Comparison of ENCODE assay signal across 13 mouse cellular contexts in genomic region chr11:115476630-115477029, GRCm38 (mm10). TPM values are rescaled to one million over a fixed set of nuclear protein-coding genes. Genes with fewer than 3 reads are reported as not detected.
DNase-seq lines count a peak whose midpoint lies in the region; ATAC-seq and TF ChIP-seq lines count a peak whose summit lies in the region.
"Not testable (repeated sequence)": the region's sequence is repeated elsewhere in the genome, so short reads cannot be mapped to it uniquely, and the experiment has no call there.
"Had no signal": no experiment of that assay in that cellular context is flagged by ENCODE, and none has a peak within 500 bp of the region (broad histone marks: within the 10 kb centered on the region; RNA-seq: fewer than 3 reads in every experiment).

No protein-coding gene starts in this region.

- TF ChIP-seq CTCF in forebrain, postnatal 0 days (IDR thresholded peaks at IDR 0.05; ENCODE audit: low read depth), result not testable (repeated sequence)

- not testable (repeated sequence) for DNase-seq in forebrain, postnatal 0 days; liver, embryonic 11.5 days (ENCODE audit: low spot score)

- 81% methylated on average over 4 of the region's 4 CpGs for WGBS in embryonic facial prominence, embryonic 12.5 days
- WGBS in forebrain, postnatal 0 days, result 79% methylated on average over 4 of the region's 4 CpGs
- WGBS in hindbrain, embryonic 12.5 days, result 85% methylated on average over 4 of the region's 4 CpGs
- WGBS in kidney, embryonic 15.5 days, result 89% methylated on average over 4 of the region's 4 CpGs
- WGBS in liver, embryonic 11.5 days, result 77% methylated on average over 4 of the region's 4 CpGs
- WGBS in macrophage (ENCODE audit: missing documents), result 81% methylated on average over 4 of the region's 4 CpGs
- 86% methylated on average over 4 of the region's 4 CpGs for WGBS in neural tube, embryonic 12.5 days

- peaks cover 48% of the 10 kb centered on the region for H3K79me2 ChIP-seq in macrophage (ENCODE audit: inconsistent target)

- not testable (repeated sequence) for H3K27ac ChIP-seq in embryonic facial prominence, embryonic 12.5 days; forebrain, postnatal 0 days (ENCODE audit: low read depth, low read length); hindbrain, embryonic 12.5 days; kidney, embryonic 15.5 days; liver, embryonic 11.5 days (ENCODE audit: low read depth, low read length); neural tube, embryonic 12.5 days
- peak overlapping the region; percentile 88 for H3K27ac ChIP-seq in macrophage

- H3K4me1 ChIP-seq in embryonic facial prominence, embryonic 12.5 days, result peaks cover 31% of the 10 kb centered on the region
- peaks cover 20% of the 10 kb centered on the region for H3K4me1 ChIP-seq in forebrain, postnatal 0 days (ENCODE audit: insufficient read depth)
- H3K4me1 ChIP-seq in hindbrain, embryonic 12.5 days, result peaks cover 29% of the 10 kb centered on the region
- H3K4me1 ChIP-seq in kidney, embryonic 15.5 days, result peaks cover 50% of the 10 kb centered on the region
- H3K4me1 ChIP-seq in liver, embryonic 11.5 days (replicated peaks; ENCODE audit: control insufficient read depth, insufficient read depth, low read length), result peaks cover 15% of the 10 kb centered on the region
- peaks cover 24% of the 10 kb centered on the region for H3K4me1 ChIP-seq in neural tube, embryonic 12.5 days

- H3K9ac ChIP-seq in embryonic facial prominence, embryonic 12.5 days, result 0 out of 2 replicates have a peak overlapping the region, but pooled peaks have one; percentile 73
- peak overlapping the region; percentile 77; the same call in 1 of the 2 replicates for H3K9ac ChIP-seq in forebrain, postnatal 0 days
- not testable (repeated sequence) for H3K9ac ChIP-seq in hindbrain, embryonic 12.5 days; kidney, embryonic 15.5 days; neural tube, embryonic 12.5 days
- 0 out of 2 replicates have a peak overlapping the region, but pooled peaks have one; percentile 12 for H3K9ac ChIP-seq in liver, embryonic 11.5 days (ENCODE audit: low read depth, low read length)

- ATAC-seq in embryonic facial prominence, embryonic 12.5 days (ENCODE audit: insufficient number of reproducible peaks, insufficient read depth, low FRiP score, low TSS enrichment); forebrain, postnatal 0 days; hindbrain, embryonic 12.5 days (ENCODE audit: low FRiP score); kidney, embryonic 15.5 days (replicated peaks; ENCODE audit: low FRiP score); liver, embryonic 11.5 days (replicated peaks; ENCODE audit: low FRiP score); neural tube, embryonic 12.5 days (ENCODE audit: low FRiP score, low read depth): not testable (repeated sequence)

- H3K36me3 ChIP-seq in embryonic facial prominence, embryonic 12.5 days; forebrain, postnatal 0 days (ENCODE audit: insufficient read depth); hindbrain, embryonic 12.5 days; kidney, embryonic 15.5 days; liver, embryonic 11.5 days (ENCODE audit: control insufficient read depth, insufficient read depth, low read length); neural tube, embryonic 12.5 days: not testable (repeated sequence)
- H3K36me3 ChIP-seq in macrophage (ENCODE audit: inconsistent target), result peaks cover 14% of the 10 kb centered on the region; the same call in 1 of the 2 replicates

- peak overlapping the region; percentile 92 for H3K4me2 ChIP-seq in embryonic facial prominence, embryonic 12.5 days (replicated peaks)
- peak overlapping the region; percentile 91 for H3K4me2 ChIP-seq in forebrain, postnatal 0 days (ENCODE audit: low read depth)
- peak overlapping the region; percentile 93 for H3K4me2 ChIP-seq in hindbrain, embryonic 12.5 days (replicated peaks)
- peak overlapping the region; percentile 93 for H3K4me2 ChIP-seq in kidney, embryonic 15.5 days
- H3K4me2 ChIP-seq in liver, embryonic 11.5 days, result peak overlapping the region; percentile 75
- H3K4me2 ChIP-seq in neural tube, embryonic 12.5 days (replicated peaks), result peak overlapping the region; percentile 98

- H3K4me3 ChIP-seq in embryonic facial prominence, embryonic 12.5 days, result peak overlapping the region; percentile 85
- not testable (repeated sequence) for H3K4me3 ChIP-seq in forebrain, postnatal 0 days (ENCODE audit: low read depth, low read length); hindbrain, embryonic 12.5 days; neural tube, embryonic 12.5 days
- H3K4me3 ChIP-seq in kidney, embryonic 15.5 days (replicated peaks), result peak overlapping the region; percentile 92
- H3K4me3 ChIP-seq in liver, embryonic 11.5 days (ENCODE audit: low read depth, low read length), result peak overlapping the region; percentile 88
- H3K4me3 ChIP-seq in macrophage (ENCODE audit: inconsistent target), result peak overlapping the region; percentile 89

- not testable (repeated sequence) for H3K9me3 ChIP-seq in embryonic facial prominence, embryonic 12.5 days; forebrain, postnatal 0 days (ENCODE audit: low read length); hindbrain, embryonic 12.5 days (replicated peaks); kidney, embryonic 15.5 days (replicated peaks); liver, embryonic 11.5 days (ENCODE audit: control insufficient read depth, low read length); neural tube, embryonic 12.5 days

- not testable (repeated sequence) for H3K27me3 ChIP-seq in embryonic facial prominence, embryonic 12.5 days; forebrain, postnatal 0 days (ENCODE audit: insufficient read depth, low read length); hindbrain, embryonic 12.5 days; kidney, embryonic 15.5 days; liver, embryonic 11.5 days (replicated peaks; ENCODE audit: control insufficient read depth, insufficient read depth, low read length); neural tube, embryonic 12.5 days (replicated peaks)

RNA-seq across cellular contexts. Expression of gene Armc7, which starts 1.2 kb away (rescaled TPM):
- 10.3 and 10.7 TPM in 2 replicates for polyA plus RNA-seq in embryonic facial prominence, embryonic 12.5 days (2016; fragmentation: Nextera tagmentation; extraction: Ambion mirVana)
- total RNA-seq in forebrain, postnatal 0 days (2014; rRNA removed), result 11.2 and 14.2 TPM in 2 replicates
- polyA plus RNA-seq in forebrain, postnatal 0 days (2015; fragmentation: Nextera tagmentation; extraction: Ambion mirVana), result 8.5 and 11.2 TPM in 2 replicates
- polyA plus RNA-seq in hindbrain, embryonic 12.5 days (2016; fragmentation: Nextera tagmentation; extraction: Ambion mirVana), result 10.2 and 15.2 TPM in 2 replicates
- 8.6 and 9.1 TPM in 2 replicates for polyA plus RNA-seq in kidney, embryonic 15.5 days (2015; fragmentation: Nextera tagmentation; extraction: Ambion mirVana)
- 5.7 and 6.0 TPM in 2 replicates for polyA plus RNA-seq in liver, embryonic 11.5 days (2014; fragmentation: Nextera tagmentation; extraction: Ambion mirVana)
- total RNA-seq in macrophage (2018; cell fraction: chromatin; rRNA removed), result 10 to 100 TPM in 25 of 26 experiments, 1 to 10 TPM in 1; 7.2 to 61.1 (median 32.3) TPM
- total RNA-seq in macrophage (2018; cell fraction: cytosol; rRNA removed), result 10 to 100 TPM in 23 of 26 experiments, 1 to 10 TPM in 3; 8.6 to 29.6 (median 20.3) TPM
- 10 to 100 TPM in 23 of 26 experiments, 1 to 10 TPM in 3; 7.9 to 46.7 (median 21.8) TPM for total RNA-seq in macrophage (2018; cell fraction: nucleus; rRNA removed)
- 21.4 to 26.8 TPM (median 22.9 TPM) in 3 replicates for polyA plus RNA-seq in macrophage (2018)
- 12.9 and 13.1 TPM in 2 replicates for polyA plus RNA-seq in neural tube, embryonic 12.5 days (2016; fragmentation: Nextera tagmentation; extraction: Ambion mirVana)

RNA-seq across cellular contexts. Expression of gene Slc16a5, which starts 14.4 kb away (rescaled TPM):
- polyA plus RNA-seq in embryonic facial prominence, embryonic 12.5 days (2016; fragmentation: Nextera tagmentation; extraction: Ambion mirVana), result 0.22 and 0.28 TPM in 2 replicates
- not detected in 2 replicates for total RNA-seq in forebrain, postnatal 0 days (2014; rRNA removed)
- 0.06 and 0.07 TPM in 2 replicates for polyA plus RNA-seq in forebrain, postnatal 0 days (2015; fragmentation: Nextera tagmentation; extraction: Ambion mirVana)
- polyA plus RNA-seq in hindbrain, embryonic 12.5 days (2016; fragmentation: Nextera tagmentation; extraction: Ambion mirVana), result not detected in 2 replicates
- 15.8 and 22.3 TPM in 2 replicates for polyA plus RNA-seq in kidney, embryonic 15.5 days (2015; fragmentation: Nextera tagmentation; extraction: Ambion mirVana)
- not detected in 2 replicates for polyA plus RNA-seq in liver, embryonic 11.5 days (2014; fragmentation: Nextera tagmentation; extraction: Ambion mirVana)
- not detected for total RNA-seq in macrophage (2018; cell fraction: chromatin; rRNA removed)
- not detected for total RNA-seq in macrophage (2018; cell fraction: cytosol; rRNA removed)
- not detected for total RNA-seq in macrophage (2018; cell fraction: nucleus; rRNA removed)
- not detected in 3 replicates for polyA plus RNA-seq in macrophage (2018)
- 0.09 and 0.14 TPM in 2 replicates for polyA plus RNA-seq in neural tube, embryonic 12.5 days (2016; fragmentation: Nextera tagmentation; extraction: Ambion mirVana)
- total RNA-seq: gastrocnemius, postnatal 4 days; heart, postnatal 36 days; layer of hippocampus, postnatal 10 days; left cerebral cortex, postnatal 36 days had no signal
- polyA plus RNA-seq: adrenal gland, adult 2 months; embryonic facial prominence, embryonic 11.5 days had no signal

RNA-seq across cellular contexts. Expression of gene Nt5c, which starts 15.0 kb away (rescaled TPM):
- 73.7 and 80.6 TPM in 2 replicates for polyA plus RNA-seq in embryonic facial prominence, embryonic 12.5 days (2016; fragmentation: Nextera tagmentation; extraction: Ambion mirVana)
- 59.6 and 84.6 TPM in 2 replicates for total RNA-seq in forebrain, postnatal 0 days (2014; rRNA removed)
- 136 and 143 TPM in 2 replicates for polyA plus RNA-seq in forebrain, postnatal 0 days (2015; fragmentation: Nextera tagmentation; extraction: Ambion mirVana)
- 81.5 and 86.5 TPM in 2 replicates for polyA plus RNA-seq in hindbrain, embryonic 12.5 days (2016; fragmentation: Nextera tagmentation; extraction: Ambion mirVana)
- 72.7 and 76.7 TPM in 2 replicates for polyA plus RNA-seq in kidney, embryonic 15.5 days (2015; fragmentation: Nextera tagmentation; extraction: Ambion mirVana)
- 96.8 and 105 TPM in 2 replicates for polyA plus RNA-seq in liver, embryonic 11.5 days (2014; fragmentation: Nextera tagmentation; extraction: Ambion mirVana)
- 10 to 100 TPM in 25 of 26 experiments, 1 to 10 TPM in 1; 9.6 to 84.8 (median 39.6) TPM for total RNA-seq in macrophage (2018; cell fraction: chromatin; rRNA removed)
- 10 to 100 TPM; 55.5 to 84.1 (median 74.9) TPM for total RNA-seq in macrophage (2018; cell fraction: cytosol; rRNA removed)
- total RNA-seq in macrophage (2018; cell fraction: nucleus; rRNA removed), result 10 to 100 TPM; 17.9 to 67.4 (median 43.0) TPM
- polyA plus RNA-seq in macrophage (2018), result 54.5 to 73.7 TPM (median 60.1 TPM) in 3 replicates
- polyA plus RNA-seq in neural tube, embryonic 12.5 days (2016; fragmentation: Nextera tagmentation; extraction: Ambion mirVana), result 84.8 and 87.1 TPM in 2 replicates

RNA-seq across cellular contexts. Expression of gene Trim80, which starts 36.3 kb away (rescaled TPM):
- polyA plus RNA-seq in embryonic facial prominence, embryonic 12.5 days (2016; fragmentation: Nextera tagmentation; extraction: Ambion mirVana), result not detected in 2 replicates
- total RNA-seq in forebrain, postnatal 0 days (2014; rRNA removed), result not detected in 2 replicates
- polyA plus RNA-seq in forebrain, postnatal 0 days (2015; fragmentation: Nextera tagmentation; extraction: Ambion mirVana), result not detected in 2 replicates
- polyA plus RNA-seq in hindbrain, embryonic 12.5 days (2016; fragmentation: Nextera tagmentation; extraction: Ambion mirVana), result 0.20 TPM in 1 of 2 replicates, not detected in the other
- 0.18 and 0.30 TPM in 2 replicates for polyA plus RNA-seq in kidney, embryonic 15.5 days (2015; fragmentation: Nextera tagmentation; extraction: Ambion mirVana)
- 0.18 and 0.27 TPM in 2 replicates for polyA plus RNA-seq in liver, embryonic 11.5 days (2014; fragmentation: Nextera tagmentation; extraction: Ambion mirVana)
- not detected for total RNA-seq in macrophage (2018; cell fraction: chromatin; rRNA removed)
- not detected for total RNA-seq in macrophage (2018; cell fraction: cytosol; rRNA removed)
- total RNA-seq in macrophage (2018; cell fraction: nucleus; rRNA removed), result not detected
- not detected in 3 replicates for polyA plus RNA-seq in macrophage (2018)
- polyA plus RNA-seq in neural tube, embryonic 12.5 days (2016; fragmentation: Nextera tagmentation; extraction: Ambion mirVana), result not detected in 2 replicates
- total RNA-seq: gastrocnemius, postnatal 4 days; heart, postnatal 36 days; left cerebral cortex, postnatal 36 days had no signal
- polyA plus RNA-seq: embryonic facial prominence, embryonic 11.5 days had no signal

RNA-seq across cellular contexts. Expression of gene Jpt1, which starts 37.6 kb away (rescaled TPM):
- polyA plus RNA-seq in embryonic facial prominence, embryonic 12.5 days (2016; fragmentation: Nextera tagmentation; extraction: Ambion mirVana), result 591 and 626 TPM in 2 replicates
- total RNA-seq in forebrain, postnatal 0 days (2014; rRNA removed), result 1,009 and 1,140 TPM in 2 replicates
- 1,672 and 1,955 TPM in 2 replicates for polyA plus RNA-seq in forebrain, postnatal 0 days (2015; fragmentation: Nextera tagmentation; extraction: Ambion mirVana)
- 953 and 959 TPM in 2 replicates for polyA plus RNA-seq in hindbrain, embryonic 12.5 days (2016; fragmentation: Nextera tagmentation; extraction: Ambion mirVana)
- 457 and 460 TPM in 2 replicates for polyA plus RNA-seq in kidney, embryonic 15.5 days (2015; fragmentation: Nextera tagmentation; extraction: Ambion mirVana)
- 435 and 437 TPM in 2 replicates for polyA plus RNA-seq in liver, embryonic 11.5 days (2014; fragmentation: Nextera tagmentation; extraction: Ambion mirVana)
- 100 to 1,000 TPM in 2 of 26 experiments, 10 to 100 TPM in 24; 14.6 to 172 (median 57.7) TPM for total RNA-seq in macrophage (2018; cell fraction: chromatin; rRNA removed)
- 100 to 1,000 TPM; 121 to 188 (median 157) TPM for total RNA-seq in macrophage (2018; cell fraction: cytosol; rRNA removed)
- 100 to 1,000 TPM in 8 of 26 experiments, 10 to 100 TPM in 18; 38.4 to 219 (median 80.8) TPM for total RNA-seq in macrophage (2018; cell fraction: nucleus; rRNA removed)
- polyA plus RNA-seq in macrophage (2018), result 68.8 to 166 TPM (median 152 TPM) in 3 replicates
- polyA plus RNA-seq in neural tube, embryonic 12.5 days (2016; fragmentation: Nextera tagmentation; extraction: Ambion mirVana), result 999 and 1,042 TPM in 2 replicates

Comparison
In these comparisons a context has a peak if more than half of its experiments do, and no peak if none do; other contexts are left out.
1. RNA of gene Slc16a5, which starts 14.4 kb away (polyA plus RNA-seq): 15.8 to 22.3 TPM in kidney, embryonic 15.5 days; 0.22 to 0.28 TPM in embryonic facial prominence, embryonic 12.5 days, 0.09 to 0.14 TPM in neural tube, embryonic 12.5 days, 0.06 to 0.07 TPM in forebrain, postnatal 0 days, not detected in macrophage, not detected in hindbrain, embryonic 12.5 days and not detected in liver, embryonic 11.5 days; every median in the first group is over 10 times any median in the second.
2. Peak in every context shown above with its lines, with median percentiles within 50 percentile points of each other: H3K4me2 ChIP-seq.